Mouse (Mus musculus): ENCODE measurements around the gene Mtfmt. TPM values are rescaled to one million over a fixed set of nuclear protein-coding genes. Genes with fewer than 3 reads are reported as not detected.

Gene Mtfmt
- polyA plus RNA-seq, 1 experiment from 2014 or later = 14.6 TPM

DNA sequence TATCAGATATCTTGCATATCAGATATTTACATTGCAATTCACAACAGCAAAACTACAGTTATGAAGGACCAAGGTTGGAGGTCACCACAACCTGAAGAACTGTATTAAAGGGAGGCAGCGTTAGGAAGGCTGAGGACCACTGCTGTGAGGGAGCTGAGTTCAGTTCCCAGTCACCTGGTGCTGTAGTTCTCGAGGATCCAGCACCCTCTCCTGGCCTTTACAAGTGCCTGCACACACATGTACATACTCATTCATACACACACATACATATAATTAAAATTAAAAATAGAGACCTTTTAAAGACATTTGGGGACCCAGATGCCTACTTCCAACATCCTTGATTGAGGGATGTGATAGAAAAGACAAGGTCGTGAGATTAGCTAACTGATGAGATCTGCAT lies 15.9 kb upstream of the Mtfmt start:
- ATAC-seq (ENCODE audit: low read depth) (no peak), DNase-seq (ENCODE audit: low spot score) (no peak)
- no peak overlapping the region for H3K4me2 ChIP-seq (ENCODE audit: low read depth, low read length)
- H3K27me3 ChIP-seq (replicated peaks; ENCODE audit: control insufficient read depth, insufficient read depth, low read length) = no peaks in the 10 kb centered on the region
- H3K9me3 ChIP-seq (ENCODE audit: control insufficient read depth, low read length) = no peaks in the 10 kb centered on the region
- WGBS = 75% methylated on average over 3 of the region's 3 CpGs
- no peaks in the 10 kb centered on the region for H3K36me3 ChIP-seq (ENCODE audit: control insufficient read depth, insufficient read depth, low read length)
- H3K4me3 ChIP-seq (ENCODE audit: low read depth, low read length) = no peak overlapping the region
- no peak overlapping the region for H3K27ac ChIP-seq (replicated peaks; ENCODE audit: low read depth, low read length)
- H3K4me1 ChIP-seq (ENCODE audit: control insufficient read depth, insufficient read depth, low read length) = no peaks in the 10 kb centered on the region
- no peak overlapping the region for H3K9ac ChIP-seq (ENCODE audit: low read depth, low read length)

DNA sequence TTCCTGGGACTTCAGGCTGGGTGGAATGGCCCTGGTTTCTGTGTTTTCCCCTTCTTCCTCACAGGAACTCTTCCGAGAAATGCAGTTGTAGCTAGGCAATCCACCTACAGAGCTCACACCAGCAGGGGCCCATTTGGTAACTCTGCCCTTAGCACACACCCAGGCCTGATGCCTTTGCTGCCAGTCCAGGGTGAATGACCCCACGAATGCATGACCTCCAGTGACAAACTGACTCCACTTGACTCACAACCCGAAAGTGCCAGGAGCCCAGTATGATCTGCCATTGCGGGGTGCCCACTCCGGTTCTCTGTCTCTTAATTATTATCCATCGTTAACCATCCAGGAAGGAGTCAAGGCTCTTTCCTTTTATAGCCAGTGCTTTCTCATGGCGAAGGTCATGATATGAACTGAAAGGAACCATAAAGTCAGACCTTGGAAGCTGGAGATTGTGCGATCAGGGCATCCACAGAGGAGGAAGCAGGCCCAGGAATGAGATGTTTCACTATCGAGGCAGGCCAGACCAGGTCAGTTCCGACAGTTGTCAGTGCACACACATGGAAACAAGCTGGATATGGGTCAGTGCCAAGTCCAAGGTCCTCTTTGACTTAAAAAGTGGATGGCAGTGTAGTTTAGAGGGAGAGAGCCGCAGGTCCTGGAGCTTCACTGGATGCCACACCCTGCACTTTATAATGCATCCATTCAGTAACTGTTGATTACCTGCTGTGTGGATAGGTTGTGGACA lies 12.7 kb upstream of the Mtfmt start, which contains the start of gene Slc51b:
Slc51b (minus strand) TSS at position 196 of the 742 bp plus-strand sequence.
- Histone ChIP-seq H3K27me3 (replicated peaks; ENCODE audit: control insufficient read depth, insufficient read depth, low read length) (no peaks in the 10 kb centered on the region), H3K9ac (ENCODE audit: low read depth, low read length) (no peak within 1 kb of the TSS), H3K4me1 (ENCODE audit: control insufficient read depth, insufficient read depth, low read length) (no peaks in the 10 kb centered on the region), H3K9me3 (ENCODE audit: control insufficient read depth, low read length) (no peaks in the 10 kb centered on the region), H3K4me3 (ENCODE audit: low read depth, low read length) (no peak within 1 kb of the TSS), H3K36me3 (ENCODE audit: control insufficient read depth, insufficient read depth, low read length) (no peaks in the 10 kb centered on the region), H3K27ac (replicated peaks; ENCODE audit: low read depth, low read length) (no peak within 1 kb of the TSS), H3K4me2 (ENCODE audit: low read depth, low read length) (no peak within 1 kb of the TSS)
- DNase-seq (ENCODE audit: low spot score) (no peak), ATAC-seq (ENCODE audit: low read depth) (no peak)
- WGBS = 77% methylated on average over 11 of the region's 11 CpGs

DNA sequence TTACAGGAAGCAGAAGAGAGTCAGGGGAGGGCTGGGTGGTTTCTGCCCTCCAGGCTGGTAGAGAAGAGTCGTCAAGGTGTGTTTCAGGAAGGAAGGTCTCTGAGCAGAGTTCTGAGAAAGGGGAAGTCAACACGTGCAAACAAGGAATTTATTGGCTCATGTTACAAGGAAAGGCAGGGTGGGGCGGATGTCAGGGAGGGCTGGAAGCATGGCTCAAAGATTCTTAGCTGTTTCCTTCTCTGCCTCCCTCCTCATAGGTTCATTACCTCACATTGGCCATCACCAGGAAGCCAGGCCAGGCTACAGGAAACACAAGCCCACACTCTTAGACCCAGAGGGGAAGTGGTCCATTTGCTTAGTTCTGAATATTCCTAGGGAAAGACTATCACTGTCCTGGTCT lies 11.2 kb upstream of the Mtfmt start:
- H3K9me3 ChIP-seq (ENCODE audit: control insufficient read depth, low read length) = no peaks in the 10 kb centered on the region
- no peak overlapping the region for H3K4me3 ChIP-seq (ENCODE audit: low read depth, low read length)
- ATAC-seq (ENCODE audit: low read depth) (no peak), DNase-seq (ENCODE audit: low spot score) (no peak)
- no peak overlapping the region for H3K27ac ChIP-seq (replicated peaks; ENCODE audit: low read depth, low read length)
- no peak overlapping the region for H3K4me2 ChIP-seq (ENCODE audit: low read depth, low read length)
- no peaks in the 10 kb centered on the region for H3K27me3 ChIP-seq (replicated peaks; ENCODE audit: control insufficient read depth, insufficient read depth, low read length)
- H3K4me1 ChIP-seq (ENCODE audit: control insufficient read depth, insufficient read depth, low read length) = no peaks in the 10 kb centered on the region
- H3K36me3 ChIP-seq (ENCODE audit: control insufficient read depth, insufficient read depth, low read length) = no peaks in the 10 kb centered on the region
- H3K9ac ChIP-seq (ENCODE audit: low read depth, low read length) = no peak overlapping the region
- 28% methylated on average over 3 of the region's 3 CpGs for WGBS

DNA sequence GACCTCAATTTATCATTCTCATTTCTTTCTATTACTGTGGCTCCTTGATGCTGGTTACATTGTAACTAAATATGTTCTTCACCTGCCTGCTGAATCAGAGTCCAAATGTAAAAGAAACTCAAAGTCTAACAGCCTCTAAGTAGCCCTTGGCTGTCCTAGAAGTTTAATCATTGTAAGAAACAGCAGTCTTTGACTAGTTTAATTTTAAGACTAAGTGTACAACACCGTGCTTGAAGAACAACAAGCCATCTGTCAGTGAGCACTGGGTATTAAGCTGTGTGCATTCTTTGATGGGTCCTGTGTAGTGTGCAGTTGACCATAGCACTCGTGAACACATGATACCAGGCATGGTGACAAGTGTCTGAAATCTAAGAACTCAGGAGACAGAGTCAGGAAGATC lies 8.1 kb upstream of the Mtfmt start:
- Histone ChIP-seq H3K36me3 (ENCODE audit: control insufficient read depth, insufficient read depth, low read length) (no peaks in the 10 kb centered on the region), H3K4me1 (ENCODE audit: control insufficient read depth, insufficient read depth, low read length) (no peaks in the 10 kb centered on the region), H3K4me3 (ENCODE audit: low read depth, low read length) (no peak overlapping the region), H3K9ac (ENCODE audit: low read depth, low read length) (no peak overlapping the region), H3K27ac (replicated peaks; ENCODE audit: low read depth, low read length) (no peak overlapping the region), H3K9me3 (ENCODE audit: control insufficient read depth, low read length) (no peaks in the 10 kb centered on the region), H3K27me3 (replicated peaks; ENCODE audit: control insufficient read depth, insufficient read depth, low read length) (no peaks in the 10 kb centered on the region), H3K4me2 (ENCODE audit: low read depth, low read length) (no peak overlapping the region)
- WGBS = 70% methylated on average over 2 of the region's 2 CpGs
- DNase-seq (ENCODE audit: low spot score) (no peak), ATAC-seq (ENCODE audit: low read depth) (no peak)

DNA sequence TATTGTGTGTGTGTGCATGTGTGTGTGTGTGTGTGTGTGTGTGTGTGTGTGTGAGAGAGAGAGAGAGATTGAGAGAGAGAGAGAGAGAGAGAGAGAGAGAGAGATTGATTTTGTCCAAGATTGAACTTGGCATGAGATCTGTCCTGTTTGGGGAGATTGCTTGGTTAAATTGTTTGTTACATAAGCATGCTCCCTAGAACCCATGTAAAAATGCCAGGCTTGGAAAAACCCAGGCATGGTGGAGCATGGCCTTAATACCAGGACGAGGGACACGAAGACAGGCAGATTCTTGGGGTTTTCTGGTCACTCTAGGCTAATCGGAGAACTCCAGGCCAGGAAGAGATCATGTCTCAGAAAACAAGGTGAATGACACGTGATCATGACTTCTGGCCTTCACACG lies 7.6 kb upstream of the Mtfmt start:
- H3K9me3 ChIP-seq (ENCODE audit: control insufficient read depth, low read length) = no peaks in the 10 kb centered on the region
- no peaks in the 10 kb centered on the region for H3K4me1 ChIP-seq (ENCODE audit: control insufficient read depth, insufficient read depth, low read length)
- ATAC-seq (ENCODE audit: low read depth) (no peak), DNase-seq (ENCODE audit: low spot score) (no peak)
- no peaks in the 10 kb centered on the region for H3K36me3 ChIP-seq (ENCODE audit: control insufficient read depth, insufficient read depth, low read length)
- no peaks in the 10 kb centered on the region for H3K27me3 ChIP-seq (replicated peaks; ENCODE audit: control insufficient read depth, insufficient read depth, low read length)
- WGBS = 82% methylated on average over 5 of the region's 5 CpGs
- no peak overlapping the region for H3K27ac ChIP-seq (replicated peaks; ENCODE audit: low read depth, low read length)
- no peak overlapping the region for H3K9ac ChIP-seq (ENCODE audit: low read depth, low read length)
- H3K4me2 ChIP-seq (ENCODE audit: low read depth, low read length) = no peak overlapping the region
- H3K4me3 ChIP-seq (ENCODE audit: low read depth, low read length) = no peak overlapping the region

DNA sequence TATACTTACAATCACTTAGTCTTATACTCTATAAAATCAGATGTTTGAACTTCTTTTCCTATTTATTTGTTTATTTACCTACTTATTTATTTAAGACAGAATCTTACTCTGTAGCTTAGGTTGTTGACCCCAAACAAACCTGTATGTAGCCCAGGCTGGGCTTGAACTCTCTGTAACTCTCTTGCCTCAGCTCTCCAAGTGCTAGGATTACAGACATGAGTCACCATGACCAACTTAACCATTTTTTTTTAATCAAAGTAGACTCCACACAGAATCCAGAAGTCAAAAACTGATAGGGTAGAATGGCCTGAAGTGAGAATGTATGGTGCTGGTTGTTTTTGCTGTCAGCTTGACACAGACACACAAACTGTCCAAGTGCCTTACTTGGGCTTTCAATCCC lies 5.2 kb upstream of the Mtfmt start:
- no peak overlapping the region for H3K27ac ChIP-seq (replicated peaks; ENCODE audit: low read depth, low read length)
- no peak for DNase-seq (ENCODE audit: low spot score)
- H3K4me2 ChIP-seq (ENCODE audit: low read depth, low read length) = no peak overlapping the region
- H3K36me3 ChIP-seq (ENCODE audit: control insufficient read depth, insufficient read depth, low read length) = no peaks in the 10 kb centered on the region
- no peaks in the 10 kb centered on the region for H3K9me3 ChIP-seq (ENCODE audit: control insufficient read depth, low read length)
- H3K27me3 ChIP-seq (replicated peaks; ENCODE audit: control insufficient read depth, insufficient read depth, low read length) = no peaks in the 10 kb centered on the region
- no peak overlapping the region for H3K9ac ChIP-seq (ENCODE audit: low read depth, low read length)
- H3K4me3 ChIP-seq (ENCODE audit: low read depth, low read length) = no peak overlapping the region
- no peaks in the 10 kb centered on the region for H3K4me1 ChIP-seq (ENCODE audit: control insufficient read depth, insufficient read depth, low read length)
- ATAC-seq (ENCODE audit: low read depth) = no peak

DNA sequence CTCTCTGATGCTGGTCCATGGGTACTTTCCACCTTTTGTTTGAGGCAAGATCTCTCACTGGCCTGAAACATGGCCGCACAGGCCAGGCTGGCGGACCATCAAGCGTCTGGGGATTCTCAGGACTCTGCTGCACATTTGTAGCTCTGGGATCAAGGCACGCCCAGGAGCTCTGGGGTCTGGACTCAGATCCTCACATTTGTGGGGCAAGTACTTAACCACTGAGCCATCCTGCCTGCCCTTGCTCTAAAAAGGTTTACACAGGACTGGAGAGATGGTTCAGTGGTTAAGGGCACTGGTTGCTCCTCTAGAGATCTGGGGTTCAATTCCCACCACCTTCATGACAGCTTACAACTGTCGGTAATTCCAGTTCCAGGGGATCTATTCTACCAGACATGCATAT lies 4.7 kb upstream of the Mtfmt start:
- no peak overlapping the region for H3K27ac ChIP-seq (replicated peaks; ENCODE audit: low read depth, low read length)
- no peak overlapping the region for H3K4me3 ChIP-seq (ENCODE audit: low read depth, low read length)
- no peak for DNase-seq (ENCODE audit: low spot score)
- ATAC-seq (ENCODE audit: low read depth) = no peak
- no peaks in the 10 kb centered on the region for H3K27me3 ChIP-seq (replicated peaks; ENCODE audit: control insufficient read depth, insufficient read depth, low read length)
- H3K36me3 ChIP-seq (ENCODE audit: control insufficient read depth, insufficient read depth, low read length) = no peaks in the 10 kb centered on the region
- no peaks in the 10 kb centered on the region for H3K9me3 ChIP-seq (ENCODE audit: control insufficient read depth, low read length)
- H3K4me2 ChIP-seq (ENCODE audit: low read depth, low read length) = no peak overlapping the region
- 89% methylated on average over 5 of the region's 5 CpGs for WGBS
- no peak overlapping the region for H3K9ac ChIP-seq (ENCODE audit: low read depth, low read length)
- H3K4me1 ChIP-seq (ENCODE audit: control insufficient read depth, insufficient read depth, low read length) = no peaks in the 10 kb centered on the region

DNA sequence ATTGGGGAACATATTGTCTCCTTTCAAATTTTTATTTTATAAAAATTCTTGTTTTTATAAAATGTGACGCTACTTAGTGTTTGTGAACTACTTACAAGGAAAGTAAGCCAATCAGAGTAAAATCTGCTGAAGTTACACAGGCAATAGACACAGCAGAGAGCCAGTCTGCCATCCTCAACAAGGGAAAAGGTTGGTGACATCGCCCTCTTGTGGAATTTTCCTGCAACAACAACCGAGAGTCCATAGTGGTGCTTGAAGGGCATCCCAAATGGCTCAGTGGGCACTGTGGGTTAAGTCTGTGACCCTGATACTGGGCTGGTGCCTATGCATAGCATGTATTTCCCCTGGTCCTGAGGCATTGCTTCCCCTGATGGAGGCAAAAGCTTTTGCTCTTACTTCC lies 3.3 kb upstream of the Mtfmt start:
- no peaks in the 10 kb centered on the region for H3K9me3 ChIP-seq (ENCODE audit: control insufficient read depth, low read length)
- ATAC-seq (ENCODE audit: low read depth) = no peak
- no peaks in the 10 kb centered on the region for H3K36me3 ChIP-seq (ENCODE audit: control insufficient read depth, insufficient read depth, low read length)

DNA sequence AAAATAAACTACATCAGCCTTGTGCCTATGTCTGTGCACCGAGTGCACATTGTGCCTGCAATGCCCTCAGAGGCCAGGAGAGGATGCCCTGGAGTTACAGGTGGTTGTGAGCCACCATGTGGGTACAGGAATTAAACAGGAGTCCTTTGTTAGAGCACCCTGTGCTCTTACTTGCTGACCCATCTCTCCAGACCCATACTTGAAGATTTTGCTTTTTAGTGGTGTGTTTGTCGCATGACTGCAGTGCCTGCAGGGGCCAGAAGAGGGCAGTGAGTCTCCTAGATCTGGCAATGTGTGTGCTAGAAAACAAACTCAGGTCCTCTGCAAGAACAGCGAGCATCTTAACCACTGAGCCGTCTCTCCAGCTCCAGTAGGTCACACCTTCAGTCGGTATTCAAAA lies 1.4 kb upstream of the Mtfmt start:
- no peak overlapping the region for H3K4me2 ChIP-seq (ENCODE audit: low read depth, low read length)
- ATAC-seq (ENCODE audit: low read depth) (no peak), DNase-seq (ENCODE audit: low spot score) (no peak)
- H3K9ac ChIP-seq (ENCODE audit: low read depth, low read length) = no peak overlapping the region
- no peak overlapping the region for H3K27ac ChIP-seq (replicated peaks; ENCODE audit: low read depth, low read length)
- 58% methylated on average over 5 of the region's 5 CpGs for WGBS
- no peaks in the 10 kb centered on the region for H3K27me3 ChIP-seq (replicated peaks; ENCODE audit: control insufficient read depth, insufficient read depth, low read length)
- H3K36me3 ChIP-seq (ENCODE audit: control insufficient read depth, insufficient read depth, low read length) = peaks cover 12% of the 10 kb centered on the region
- no peaks in the 10 kb centered on the region for H3K9me3 ChIP-seq (ENCODE audit: control insufficient read depth, low read length)
- H3K4me3 ChIP-seq (ENCODE audit: low read depth, low read length) = no peak overlapping the region
- H3K4me1 ChIP-seq (ENCODE audit: control insufficient read depth, insufficient read depth, low read length) = peaks cover 4% of the 10 kb centered on the region

More for the DNA sequence above, 3.3 kb upstream of the Mtfmt start:
- peaks cover 4% of the 10 kb centered on the region for H3K4me1 ChIP-seq (ENCODE audit: control insufficient read depth, insufficient read depth, low read length)
- H3K9ac ChIP-seq (ENCODE audit: low read depth, low read length) = no peak overlapping the region
- no peak overlapping the region for H3K4me3 ChIP-seq (ENCODE audit: low read depth, low read length)
- no peaks in the 10 kb centered on the region for H3K27me3 ChIP-seq (replicated peaks; ENCODE audit: control insufficient read depth, insufficient read depth, low read length)
- H3K27ac ChIP-seq (replicated peaks; ENCODE audit: low read depth, low read length) = no peak overlapping the region
- 1% methylated on average over 3 of the region's 3 CpGs for WGBS
- peak; percentile 69 for DNase-seq (ENCODE audit: low spot score)
- no peak overlapping the region for H3K4me2 ChIP-seq (ENCODE audit: low read depth, low read length)
